Mouse (Mus musculus) intestine, embryonic 16.5 days (tissue): ENCODE measurements around the gene Btbd3. TPM values are rescaled to one million over a fixed set of nuclear protein-coding genes. Genes with fewer than 3 reads are reported as not detected.

Experiments
- ATAC-seq: fragments of 200-750 bp; cut with Nextera tagmentation; 2 replicates; pipeline ENCODE4 v1.8.0; 2017; ENCODE audit warnings: moderate TSS enrichment, moderate library complexity
- H3K27ac ChIP-seq: fragments of 300-500 bp; sonication (generic); 2 replicates; pipeline ENCODE4 v1.5.1; 2014; ENCODE audit warnings: mild to moderate bottlenecking, low read length
- H3K27me3 ChIP-seq: fragments of 300-500 bp; sonication (generic); replicated peaks from 2 replicates; pipeline ENCODE4 v1.6.1; 2014; ENCODE audit warnings: low read length, control low read depth, mixed read lengths; ENCODE audit not compliant: control insufficient read depth, insufficient read depth
- H3K36me3 ChIP-seq: fragments of 300-500 bp; sonication (generic); 2 replicates; pipeline ENCODE4 v1.6.1; 2014; ENCODE audit warnings: low read length, control low read depth; ENCODE audit not compliant: control insufficient read depth, insufficient read depth
- H3K4me1 ChIP-seq: fragments of 300-500 bp; sonication (generic); 2 replicates; pipeline ENCODE4 v1.6.1; 2014; ENCODE audit warnings: low read length, control low read depth, mixed read lengths; ENCODE audit not compliant: control insufficient read depth, insufficient read depth
- H3K4me2 ChIP-seq: fragments of 300-500 bp; sonication (generic); 2 replicates; pipeline ENCODE4 v1.6.1; 2014; ENCODE audit warnings: low read depth, low read length, control low read depth
- H3K4me3 ChIP-seq: fragments of 300-500 bp; sonication (generic); 2 replicates; pipeline ENCODE4 v1.5.1; 2014; ENCODE audit warnings: mild to moderate bottlenecking, low read length
- H3K9ac ChIP-seq: fragments of 300-500 bp; sonication (generic); 2 replicates; pipeline ENCODE4 v1.6.1; 2014; ENCODE audit warnings: low read depth, low read length
- H3K9me3 ChIP-seq: fragments of 300-500 bp; sonication (generic); 2 replicates; pipeline ENCODE4 v1.6.1; 2016; ENCODE audit warnings: low read length, control low read depth; ENCODE audit not compliant: control insufficient read depth
- WGBS: fragments of 180-500 bp; shearing (Covaris S2); extraction: QIAGEN DNeasy Blood & Tissue Kit; methylation state at CpG from one replicate; pipeline ENCODE4 v1.1.7; 2014; 5-methylcytosine and 5-hydroxymethylcytosine counted together
- polyA plus RNA-seq: library from polyadenylated mRNA; unstranded; fragments of >200 nt; fragmentation: Nextera tagmentation; extraction: Ambion mirVana; gene quantifications from 2 replicates; pipeline ENCODE4 v1.2.1, GENCODE M21; 2015

Gene Btbd3
- polyA plus RNA-seq, 1 experiment from 2014 or later = 17.9 TPM

- Histone ChIP-seq H3K36me3 (no peaks in the 10 kb centered on the region), H3K9ac (no peak overlapping the region), H3K27ac (no peak overlapping the region), H3K4me3 (no peak overlapping the region), H3K4me2 (no peak overlapping the region), H3K4me1 (no peaks in the 10 kb centered on the region), H3K27me3 (no peaks in the 10 kb centered on the region), H3K9me3 (no peaks in the 10 kb centered on the region)
- ATAC-seq = no peak
- WGBS = 92% methylated on average over 5 of the region's 5 CpGs
Observed at GRCm38 (mm10) chr2:138477278-138477677, 220.9 kb downstream of the Btbd3 start.

DNA sequence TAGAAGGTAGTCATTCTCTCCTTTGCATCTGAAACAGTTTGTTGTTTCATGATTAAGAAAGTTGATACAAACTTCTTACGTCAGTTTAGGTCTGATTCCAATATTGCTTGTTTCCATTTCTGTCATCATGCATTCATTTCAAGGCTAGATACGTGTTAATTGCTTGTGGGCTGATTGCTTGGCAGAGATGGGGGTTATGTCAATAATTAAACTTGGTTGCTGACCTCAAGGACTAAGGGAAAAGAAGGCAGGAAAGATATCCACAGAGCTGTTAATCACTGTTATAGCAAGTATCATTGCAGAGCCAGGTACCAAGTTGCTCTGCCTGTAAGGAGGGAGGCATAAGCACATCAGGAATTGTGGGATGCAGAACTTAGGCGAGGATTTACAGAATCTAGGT is 226.2 kb downstream of the Btbd3 start:
- ATAC-seq = no peak
- no peaks in the 10 kb centered on the region for H3K4me1 ChIP-seq
- no peaks in the 10 kb centered on the region for H3K9me3 ChIP-seq
- 76% methylated on average over 3 of the region's 3 CpGs for WGBS
- no peaks in the 10 kb centered on the region for H3K27me3 ChIP-seq
- H3K36me3 ChIP-seq = no peaks in the 10 kb centered on the region
- no peak overlapping the region for H3K4me2 ChIP-seq
- H3K9ac ChIP-seq = no peak overlapping the region
- H3K4me3 ChIP-seq = no peak overlapping the region
- H3K27ac ChIP-seq = no peak overlapping the region

GRCm38 (mm10) chr2:138484871-138485270 is 228.5 kb downstream of the Btbd3 start:
- Histone ChIP-seq H3K9me3 (no peaks in the 10 kb centered on the region), H3K36me3 (no peaks in the 10 kb centered on the region), H3K4me3 (no peak overlapping the region), H3K4me2 (no peak overlapping the region), H3K9ac (no peak overlapping the region), H3K27ac (no peak overlapping the region), H3K4me1 (no peaks in the 10 kb centered on the region), H3K27me3 (no peaks in the 10 kb centered on the region)
- 85% methylated on average over 4 of the region's 4 CpGs for WGBS
- ATAC-seq = no peak

GRCm38 (mm10) chr2:138490688-138491405 is 234.5 kb downstream of the Btbd3 start:
- Histone ChIP-seq H3K4me1 (no peaks in the 10 kb centered on the region), H3K9ac (no peak overlapping the region), H3K27ac (no peak overlapping the region), H3K36me3 (no peaks in the 10 kb centered on the region), H3K9me3 (no peaks in the 10 kb centered on the region), H3K4me3 (no peak overlapping the region), H3K27me3 (no peaks in the 10 kb centered on the region), H3K4me2 (no peak overlapping the region)
- peak; percentile 98 for ATAC-seq
- 83% methylated on average over 2 of the region's 2 CpGs for WGBS

DNA sequence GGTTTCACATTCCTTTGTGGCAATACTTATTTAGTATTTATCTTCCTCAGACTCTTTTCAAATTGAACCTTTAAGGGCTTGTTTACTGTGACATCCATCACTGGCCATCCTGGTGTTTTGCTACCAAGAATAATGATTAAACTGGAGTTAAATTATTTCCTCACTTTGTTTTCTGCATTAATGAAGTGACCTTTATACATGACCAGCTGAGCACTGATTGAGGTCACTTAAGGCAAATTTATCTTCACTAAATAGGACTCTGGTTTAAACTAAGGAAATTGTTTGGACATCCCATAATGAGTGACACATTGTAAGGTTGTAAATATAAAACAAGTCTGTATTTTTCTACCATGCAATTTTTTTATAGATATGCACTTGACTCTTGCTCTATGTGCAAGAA is 235.8 kb downstream of the Btbd3 start:
- no peak for ATAC-seq
- Histone ChIP-seq H3K36me3 (no peaks in the 10 kb centered on the region), H3K9ac (no peak overlapping the region), H3K27ac (no peak overlapping the region), H3K4me3 (no peak overlapping the region), H3K4me2 (no peak overlapping the region), H3K27me3 (no peaks in the 10 kb centered on the region), H3K9me3 (no peaks in the 10 kb centered on the region), H3K4me1 (no peaks in the 10 kb centered on the region)

GRCm38 (mm10) chr2:138503866-138504380 is 247.6 kb downstream of the Btbd3 start:
- Histone ChIP-seq H3K27me3 (no peaks in the 10 kb centered on the region), H3K4me3 (no peak overlapping the region), H3K4me1 (no peaks in the 10 kb centered on the region), H3K9me3 (no peaks in the 10 kb centered on the region), H3K4me2 (no peak overlapping the region), H3K27ac (no peak overlapping the region), H3K36me3 (no peaks in the 10 kb centered on the region), H3K9ac (no peak overlapping the region)
- 83% methylated on average over 12 of the region's 12 CpGs for WGBS
- ATAC-seq = no peak

GRCm38 (mm10) chr2:138515531-138515930 is 259.2 kb downstream of the Btbd3 start:
- no peak overlapping the region for H3K4me3 ChIP-seq
- no peak overlapping the region for H3K4me2 ChIP-seq
- no peak for ATAC-seq
- H3K27me3 ChIP-seq = no peaks in the 10 kb centered on the region
- no peak overlapping the region for H3K27ac ChIP-seq
- no peaks in the 10 kb centered on the region for H3K4me1 ChIP-seq
- no peaks in the 10 kb centered on the region for H3K36me3 ChIP-seq
- H3K9ac ChIP-seq = no peak overlapping the region
- 65% methylated on average over 4 of the region's 4 CpGs for WGBS
- H3K9me3 ChIP-seq = no peaks in the 10 kb centered on the region

DNA sequence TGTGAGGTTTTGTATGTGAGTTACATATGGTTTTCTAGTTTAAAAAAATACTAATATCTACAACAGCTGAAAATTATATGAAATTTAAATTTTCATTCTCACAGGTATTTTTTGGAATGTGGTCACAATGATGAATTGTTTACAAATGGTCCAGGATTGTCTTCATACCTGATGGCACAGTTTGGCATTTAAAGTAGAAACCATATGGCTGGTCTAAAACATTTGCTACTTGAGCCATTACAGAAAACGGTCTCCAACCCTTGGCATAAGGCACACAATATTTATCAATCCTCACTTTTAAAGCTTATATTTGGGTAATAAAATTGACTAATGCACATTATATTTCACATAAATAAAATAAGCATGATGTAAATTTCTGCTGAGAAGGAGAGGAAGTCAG is 272.1 kb downstream of the Btbd3 start:
- Histone ChIP-seq H3K9me3 (no peaks in the 10 kb centered on the region), H3K27ac (no peak overlapping the region), H3K27me3 (no peaks in the 10 kb centered on the region), H3K4me3 (no peak overlapping the region), H3K9ac (no peak overlapping the region), H3K36me3 (no peaks in the 10 kb centered on the region), H3K4me2 (no peak overlapping the region), H3K4me1 (no peaks in the 10 kb centered on the region)
- no peak for ATAC-seq
- WGBS = 54% methylated on average over 1 of the region's 1 CpGs

GRCm38 (mm10) chr2:138531160-138531967 is 275.0 kb downstream of the Btbd3 start:
- Histone ChIP-seq H3K9me3 (no peaks in the 10 kb centered on the region), H3K4me3 (no peak overlapping the region), H3K27ac (no peak overlapping the region), H3K36me3 (no peaks in the 10 kb centered on the region), H3K9ac (no peak overlapping the region), H3K4me1 (no peaks in the 10 kb centered on the region), H3K27me3 (no peaks in the 10 kb centered on the region), H3K4me2 (no peak overlapping the region)
- WGBS = 71% methylated on average over 5 of the region's 5 CpGs
- no peak for ATAC-seq
